Mouse (Mus musculus) stomach, embryonic 16.5 days (tissue): Measurements from ENCODE around the gene Slc34a3. TPM values are rescaled to one million over a fixed set of nuclear protein-coding genes. Genes with fewer than 3 reads are reported as not detected.

Experiments used
- ATAC-seq: fragments of 200-750 bp; cut with Nextera tagmentation; 2 replicates; pipeline ENCODE4 v1.8.0; 2017; ENCODE audit warnings: moderate number of reproducible peaks, moderate TSS enrichment; ENCODE audit not compliant: insufficient read depth, low FRiP score
- H3K27ac ChIP-seq: fragments of 300-500 bp; sonication (generic); 2 replicates; pipeline ENCODE4 v1.5.1; 2014; ENCODE audit warnings: low read length
- H3K27me3 ChIP-seq: fragments of 300-500 bp; sonication (generic); 2 replicates; pipeline ENCODE4 v1.6.1; 2014; ENCODE audit warnings: low read length, control low read depth, mixed read lengths; ENCODE audit not compliant: control insufficient read depth, insufficient read depth
- H3K36me3 ChIP-seq: fragments of 300-500 bp; sonication (generic); 2 replicates; pipeline ENCODE4 v1.6.1; 2014; ENCODE audit warnings: low read length; ENCODE audit not compliant: control insufficient read depth, insufficient read depth
- H3K4me1 ChIP-seq: fragments of 300-500 bp; sonication (generic); 2 replicates; pipeline ENCODE4 v1.6.1; 2014; ENCODE audit warnings: low read length, control low read depth, mixed read lengths; ENCODE audit not compliant: control insufficient read depth, insufficient read depth
- H3K4me2 ChIP-seq: fragments of 300-500 bp; sonication (generic); 2 replicates; pipeline ENCODE4 v1.6.1; 2014; ENCODE audit warnings: low read depth, low read length, mixed read lengths
- H3K4me3 ChIP-seq: fragments of 300-500 bp; sonication (generic); replicated peaks from 2 replicates; pipeline ENCODE4 v1.5.1; 2014; ENCODE audit warnings: mild to moderate bottlenecking, low read length
- H3K9ac ChIP-seq: fragments of 300-500 bp; sonication (generic); 2 replicates; pipeline ENCODE4 v1.6.1; 2014; ENCODE audit warnings: low read length
- H3K9me3 ChIP-seq: fragments of 300-500 bp; sonication (generic); replicated peaks from 2 replicates; pipeline ENCODE4 v1.6.1; 2016; ENCODE audit warnings: low read length, control low read depth; ENCODE audit not compliant: control insufficient read depth
- WGBS: fragments of 180-500 bp; shearing (Covaris S2); extraction: QIAGEN DNeasy Blood & Tissue Kit; methylation state at CpG from one replicate; pipeline ENCODE4 v1.1.7; 2014; 5-methylcytosine and 5-hydroxymethylcytosine counted together
- polyA plus RNA-seq: library from polyadenylated mRNA; unstranded; fragments of >200 nt; fragmentation: Nextera tagmentation; extraction: Ambion mirVana; gene quantifications from 2 replicates; pipeline ENCODE4 v1.2.1, GENCODE M21; 2015

Gene Slc34a3
- polyA plus RNA-seq, 1 experiment from 2014 or later: 0.71 TPM

- Histone ChIP-seq H3K27ac (peak within 1 kb of the TSS; percentile 81), H3K4me3 (peak within 1 kb of the TSS; percentile 92), H3K4me1 (peaks cover 17% of the 10 kb centered on the region), H3K4me2 (peak within 1 kb of the TSS; percentile 89), H3K9me3 (no peaks in the 10 kb centered on the region), H3K36me3 (0 out of 2 replicates have a peak, but pooled peaks cover 4% of the 10 kb centered on the region), H3K9ac (peak within 1 kb of the TSS; percentile 97), H3K27me3 (no peaks in the 10 kb centered on the region)
- peak; percentile 91 for ATAC-seq
- WGBS: under 1% methylated on average over 44 of the region's 44 CpGs
These were observed 23.0 kb downstream of the Slc34a3 start, which contains the start of gene Nelfb for GRCm38 (mm10) chr2:25211121-25211670. Nelfb (minus strand) TSS chr2:25211489.

- Histone ChIP-seq H3K36me3 (0 out of 2 replicates have a peak, but pooled peaks cover 4% of the 10 kb centered on the region), H3K27me3 (no peaks in the 10 kb centered on the region), H3K4me3 (peak overlapping the region; percentile 92), H3K27ac (peak overlapping the region; percentile 81), H3K9ac (peak overlapping the region; percentile 97), H3K4me2 (peak overlapping the region; percentile 89), H3K4me1 (peaks cover 17% of the 10 kb centered on the region), H3K9me3 (no peaks in the 10 kb centered on the region)
- peak; percentile 18; the same call in 1 of the 2 replicates for ATAC-seq
- under 1% methylated on average over 24 of the region's 24 CpGs for WGBS
These were observed 23.5 kb downstream of the Slc34a3 start for GRCm38 (mm10) chr2:25210686-25211085.

- Histone ChIP-seq H3K36me3 (peaks cover 9% of the 10 kb centered on the region; the same call in 1 of the 2 replicates), H3K4me1 (peaks cover 17% of the 10 kb centered on the region), H3K4me3 (no peak overlapping the region), H3K9me3 (no peaks in the 10 kb centered on the region), H3K4me2 (no peak overlapping the region), H3K27me3 (no peaks in the 10 kb centered on the region), H3K9ac (no peak overlapping the region), H3K27ac (no peak overlapping the region)
- WGBS: 78% methylated on average over 1 of the region's 1 CpGs
- no peak for ATAC-seq
These were observed 26.6 kb downstream of the Slc34a3 start for GRCm38 (mm10) chr2:25207593-25207992.

GRCm38 (mm10) chr2:25203631-25204214 is 30.4 kb downstream of the Slc34a3 start:
- ATAC-seq: no peak; the same call in 1 of the 2 replicates
- Histone ChIP-seq H3K4me3 (no peak overlapping the region), H3K4me1 (0 out of 2 replicates have a peak, but pooled peaks cover 6% of the 10 kb centered on the region), H3K27me3 (no peaks in the 10 kb centered on the region), H3K9me3 (no peaks in the 10 kb centered on the region), H3K4me2 (no peak overlapping the region), H3K9ac (no peak overlapping the region), H3K36me3 (peaks cover 19% of the 10 kb centered on the region), H3K27ac (no peak overlapping the region)
- WGBS: 63% methylated on average over 4 of the region's 4 CpGs

GRCm38 (mm10) chr2:25200631-25201030 is 33.5 kb downstream of the Slc34a3 start:
- Histone ChIP-seq H3K9me3 (no peaks in the 10 kb centered on the region), H3K27ac (no peak overlapping the region), H3K27me3 (no peaks in the 10 kb centered on the region), H3K4me1 (peaks cover 10% of the 10 kb centered on the region; the same call in 1 of the 2 replicates), H3K4me2 (no peak overlapping the region), H3K4me3 (no peak overlapping the region), H3K36me3 (peaks cover 18% of the 10 kb centered on the region), H3K9ac (no peak overlapping the region)
- 90% methylated on average over 2 of the region's 2 CpGs for WGBS
- no peak for ATAC-seq

- Histone ChIP-seq H3K36me3 (peaks cover 16% of the 10 kb centered on the region), H3K9ac (no peak overlapping the region), H3K4me2 (no peak overlapping the region), H3K4me1 (peaks cover 35% of the 10 kb centered on the region), H3K27me3 (no peaks in the 10 kb centered on the region; the same call in 1 of the 2 replicates), H3K27ac (peak overlapping the region; percentile 97), H3K9me3 (no peaks in the 10 kb centered on the region), H3K4me3 (no peak overlapping the region)
- no peak for ATAC-seq
These were observed 36.2 kb downstream of the Slc34a3 start for GRCm38 (mm10) chr2:25197946-25198345.

GRCm38 (mm10) chr2:25197191-25197590 is 37.0 kb downstream of the Slc34a3 start:
- peaks cover 13% of the 10 kb centered on the region; the same call in 1 of the 2 replicates for H3K36me3 ChIP-seq

GRCm38 (mm10) chr2:25196172-25196954 is 37.8 kb downstream of the Slc34a3 start, which contains the start of gene Tor4a:
Tor4a (minus strand) TSS chr2:25196886.
- peak; percentile 88 for ATAC-seq
- peak within 1 kb of the TSS; percentile 49 for H3K4me3 ChIP-seq
- peaks cover 13% of the 10 kb centered on the region; the same call in 1 of the 2 replicates for H3K36me3 ChIP-seq
- no peaks in the 10 kb centered on the region for H3K9me3 ChIP-seq
- no peaks in the 10 kb centered on the region; the same call in 1 of the 2 replicates for H3K27me3 ChIP-seq
- peak within 1 kb of the TSS; percentile 97 for H3K27ac ChIP-seq
- H3K4me1 ChIP-seq: peaks cover 35% of the 10 kb centered on the region
- 7% methylated on average over 8 of the region's 8 CpGs for WGBS
- H3K4me2 ChIP-seq: peak within 1 kb of the TSS; percentile 68
- H3K9ac ChIP-seq: peak within 1 kb of the TSS; percentile 75

More at GRCm38 (mm10) chr2:25197191-25197590, 37.0 kb downstream of the Slc34a3 start:
- H3K27me3 ChIP-seq: no peaks in the 10 kb centered on the region; the same call in 1 of the 2 replicates
- ATAC-seq: no peak
- H3K4me1 ChIP-seq: peaks cover 35% of the 10 kb centered on the region
- 25% methylated on average over 2 of the region's 2 CpGs for WGBS
- H3K9ac ChIP-seq: peak overlapping the region; percentile 75
- no peaks in the 10 kb centered on the region for H3K9me3 ChIP-seq
- peak overlapping the region; percentile 68 for H3K4me2 ChIP-seq
- H3K4me3 ChIP-seq: peak overlapping the region; percentile 49
- peak overlapping the region; percentile 97 for H3K27ac ChIP-seq
